Mouse (Mus musculus) cerebellum, postnatal 14 days (tissue): ENCODE measurements around the gene Garnl3.
"Not testable (repeated sequence)": the region's sequence is repeated elsewhere in the genome, so short reads cannot be mapped to it uniquely, and the experiment has no call there.

Experiments used
- DNase-seq, 2 experiments: peaks; one replicate each; pipeline ENCODE4 v3.0.0; 2021; ENCODE audit warnings: mixed read lengths in 2 of 2

The Garnl3 gene

GRCm38 (mm10) chr2:33154751-33155372 is 23.4 kb upstream of the Garnl3 start:
- peak; percentile 91 for DNase-seq

- DNase-seq: no peak
These were observed 15.5 kb upstream of the Garnl3 start for GRCm38 (mm10) chr2:33146994-33147393.

- peak; percentile 80 to 85 for DNase-seq
These were observed 11.8 kb upstream of the Garnl3 start for GRCm38 (mm10) chr2:33143292-33143691.

DNA sequence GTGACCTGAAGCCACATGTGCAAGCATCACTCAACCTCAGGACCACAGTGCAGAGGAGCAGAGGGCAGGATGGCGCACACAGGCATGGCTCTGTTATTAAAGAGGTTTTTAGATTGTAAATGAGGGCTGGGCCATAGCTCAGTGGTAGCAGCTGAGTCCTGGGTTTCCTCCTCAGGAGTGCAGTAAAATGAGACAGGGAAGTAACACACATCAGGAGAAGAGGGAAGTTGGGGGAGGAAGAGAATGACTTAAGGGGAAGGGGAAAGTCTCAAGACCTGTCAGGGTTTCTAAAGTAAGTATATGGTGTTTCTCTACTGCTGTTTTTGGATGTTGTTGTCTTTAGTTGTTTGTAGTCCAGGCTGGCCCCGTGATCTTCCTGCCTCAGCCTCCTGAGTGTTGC is 7.0 kb upstream of the Garnl3 start:
- DNase-seq: no peak

DNA sequence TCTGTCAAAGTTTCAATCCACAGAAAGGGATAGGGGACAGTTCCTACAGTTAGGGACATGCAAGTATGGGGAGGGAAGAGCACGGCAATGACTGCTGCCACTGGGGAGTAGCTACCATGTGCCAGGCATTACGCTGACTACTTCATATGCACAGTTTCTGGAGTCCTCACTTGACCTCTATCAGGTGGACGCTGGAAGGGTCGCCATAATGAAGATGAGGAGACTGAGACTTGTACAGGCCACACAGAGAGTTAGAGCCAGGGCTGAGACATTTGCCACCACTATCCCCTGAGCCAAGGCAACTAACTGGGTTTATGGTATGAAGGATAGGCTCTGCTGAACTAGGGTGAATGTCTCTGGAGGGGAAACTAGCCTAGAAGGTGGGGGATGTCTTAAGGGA is 6.3 kb upstream of the Garnl3 start:
- no peak for DNase-seq

- peak; percentile 39 to 75 for DNase-seq
These were observed 5.8 kb upstream of the Garnl3 start for GRCm38 (mm10) chr2:33137244-33137643.

- no peak for DNase-seq
These were observed 4.9 kb upstream of the Garnl3 start for GRCm38 (mm10) chr2:33136366-33136765.

DNA sequence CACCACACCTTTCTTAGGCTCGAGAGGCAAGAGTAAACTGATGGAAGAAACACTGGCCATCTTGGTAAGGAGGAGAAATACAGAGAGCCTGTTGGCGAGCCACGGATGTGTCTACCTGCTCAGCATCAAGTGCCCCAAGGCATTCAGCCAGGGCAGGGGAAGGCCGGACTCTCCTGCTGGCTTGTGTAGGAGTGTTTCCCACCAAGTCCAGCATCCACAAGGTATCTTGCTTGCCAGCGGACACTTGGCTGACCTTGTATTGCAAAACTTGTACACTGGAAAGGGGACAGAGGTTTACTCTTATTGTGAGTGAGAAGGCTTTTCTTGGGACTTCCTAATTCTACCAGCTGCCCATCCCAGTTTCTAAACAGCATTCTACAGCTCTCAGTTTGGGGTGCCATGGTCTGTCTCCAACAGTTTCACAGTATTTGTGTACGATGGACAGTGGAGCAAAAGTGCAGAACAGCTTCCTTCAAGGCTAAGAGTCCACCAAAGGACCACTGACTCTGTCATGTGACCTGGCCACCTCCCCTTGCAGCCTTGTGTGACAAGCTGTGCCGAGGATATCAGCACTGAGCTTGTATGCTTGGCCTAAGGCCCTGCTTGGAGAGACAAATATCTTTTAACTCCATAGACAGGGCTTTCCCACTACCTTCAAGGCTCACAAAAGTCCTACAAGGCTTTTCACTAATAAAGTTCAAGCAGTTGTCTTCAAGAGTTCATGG is 3.5 kb upstream of the Garnl3 start:
- no peak for DNase-seq

DNA sequence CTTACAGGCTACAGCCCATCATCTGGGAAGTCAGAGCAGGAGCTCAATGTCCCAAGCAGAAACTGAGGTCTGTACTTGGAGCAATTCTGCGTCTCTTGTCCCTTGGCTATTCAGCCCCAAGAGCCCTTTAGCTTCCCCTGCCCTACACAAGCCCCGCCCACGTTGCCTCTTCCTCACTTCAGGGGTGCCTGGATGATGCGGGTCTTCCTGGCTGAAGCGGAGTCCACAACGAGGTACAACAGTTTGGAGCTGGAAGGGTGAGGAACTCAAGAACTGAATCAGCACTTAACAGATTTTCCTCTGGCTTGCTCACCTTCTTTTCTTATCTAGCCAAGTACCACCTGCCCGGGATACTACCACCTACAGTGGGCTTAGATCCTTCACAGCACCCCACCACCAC is 852 bp upstream of the Garnl3 start:
- peak; percentile 29 to 42 for DNase-seq

- peak; percentile 98 to 99 for DNase-seq
These were observed 649 bp downstream of the Garnl3 start for GRCm38 (mm10) chr2:33130526-33131483.

GRCm38 (mm10) chr2:33130141-33130525 is 1.3 kb downstream of the Garnl3 start:
- peak in 1 of 2 experiments; percentile 84 for DNase-seq

DNA sequence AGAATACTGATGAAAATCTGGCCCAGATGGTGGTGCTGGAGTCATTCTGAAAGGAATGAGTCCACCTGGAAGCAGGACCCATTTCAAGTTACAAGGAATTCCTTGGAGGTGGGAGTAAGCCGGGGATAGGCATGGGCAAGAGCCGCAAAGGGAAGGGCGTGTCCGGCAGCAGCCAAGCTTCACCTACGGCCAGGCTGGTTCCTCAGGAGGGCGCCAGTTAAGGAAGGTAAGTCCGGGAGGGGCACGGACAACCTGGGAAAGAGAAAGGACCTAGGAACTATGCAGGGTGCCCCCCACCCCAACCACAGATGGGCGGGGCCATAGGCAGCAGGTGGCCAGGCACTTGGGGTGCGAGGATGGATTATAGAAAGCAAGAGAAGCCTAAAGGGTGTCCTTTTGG is 1.8 kb downstream of the Garnl3 start:
- DNase-seq: peak; percentile 57 to 58

GRCm38 (mm10) chr2:33129005-33129404 is 2.4 kb downstream of the Garnl3 start:
- peak in 1 of 2 experiments; percentile 44 for DNase-seq

DNA sequence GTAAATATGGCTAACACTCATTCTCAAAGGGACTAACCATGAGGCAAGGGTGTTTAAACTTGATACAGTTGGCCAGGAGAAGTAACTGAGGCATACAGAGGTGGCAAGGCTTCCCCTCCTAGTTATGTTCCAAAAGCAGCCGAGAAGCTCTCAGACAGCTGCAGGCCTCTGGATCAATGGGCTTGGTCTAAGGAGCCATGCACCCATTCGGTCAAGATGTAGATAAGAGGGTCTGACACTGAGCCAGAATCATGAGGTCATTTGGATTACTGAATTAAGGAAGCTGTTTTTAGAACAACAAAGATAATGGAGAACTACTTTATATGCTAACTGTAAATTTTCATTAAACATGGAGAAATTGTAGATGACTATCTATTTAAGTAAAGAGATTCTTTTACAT is 4.2 kb downstream of the Garnl3 start:
- no peak for DNase-seq

DNA sequence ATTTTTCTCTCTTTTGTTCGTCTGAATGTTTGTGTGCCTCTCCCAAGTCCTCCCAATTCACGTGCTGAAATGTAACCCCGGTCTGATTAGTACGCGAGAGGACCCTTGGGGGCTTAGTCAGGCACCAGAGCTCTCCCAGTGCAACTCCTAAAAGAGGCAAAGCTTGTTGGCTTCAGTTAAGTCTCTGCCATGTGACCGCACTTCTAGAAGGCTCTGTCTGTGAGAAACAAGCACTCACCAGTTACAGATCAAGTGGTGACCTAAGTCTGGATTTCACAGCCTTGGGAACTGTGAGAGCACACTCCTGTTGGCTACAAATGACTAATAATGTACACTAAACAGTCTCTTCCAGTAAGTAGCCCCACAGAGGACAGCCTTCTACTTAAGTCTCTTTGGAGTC is 8.6 kb downstream of the Garnl3 start:
- DNase-seq: no peak

GRCm38 (mm10) chr2:33100536-33100935 is 30.9 kb downstream of the Garnl3 start:
- DNase-seq: peak; percentile 65 to 82

- DNase-seq: not testable (repeated sequence)
These were observed 34.1 kb downstream of the Garnl3 start for GRCm38 (mm10) chr2:33097326-33097725.

GRCm38 (mm10) chr2:33095221-33095671 is 36.2 kb downstream of the Garnl3 start:
- no peak for DNase-seq

DNA sequence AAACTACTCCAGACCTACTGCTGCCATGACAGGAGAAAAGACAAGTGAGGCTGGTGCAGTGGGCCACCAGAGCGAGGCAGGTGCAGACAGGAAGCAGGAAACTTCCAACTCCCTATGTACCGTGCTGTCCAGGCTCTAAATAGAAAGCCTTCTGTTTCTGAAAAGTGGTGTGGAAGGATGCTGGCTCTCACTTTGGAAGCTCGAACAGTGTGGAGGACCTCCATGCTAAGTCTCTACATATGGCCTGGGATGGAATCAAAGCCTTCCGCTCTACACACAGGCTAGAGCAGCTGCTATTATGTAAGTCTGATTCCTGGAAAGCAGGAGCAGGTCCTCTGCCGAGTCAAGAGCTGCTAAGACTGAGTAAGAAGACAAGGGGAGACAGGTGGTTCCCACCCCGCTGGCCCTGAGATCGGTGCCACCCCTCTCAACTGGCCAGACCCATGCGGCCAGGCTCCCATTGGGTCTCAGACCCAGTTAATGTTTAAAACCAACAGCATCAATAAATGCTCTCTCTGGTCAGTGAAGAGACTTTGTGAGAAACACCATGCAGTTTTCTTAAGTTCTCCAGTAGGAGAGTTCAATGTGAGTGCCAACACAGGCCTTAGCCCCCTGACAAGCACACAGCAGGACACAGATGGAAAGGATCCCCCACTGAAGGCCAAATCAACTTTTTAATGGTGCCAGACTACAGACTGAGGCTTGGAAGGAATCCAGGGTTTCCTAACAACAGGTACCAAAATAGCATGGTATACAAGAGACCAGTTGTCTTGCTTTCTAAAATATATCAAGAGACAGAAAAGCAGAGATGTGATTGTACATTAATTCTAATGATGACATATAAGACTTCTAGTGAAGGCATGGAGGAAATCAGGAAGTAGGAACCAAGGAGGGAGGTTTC is 40.6 kb downstream of the Garnl3 start:
- DNase-seq: peak in 1 of 2 experiments; percentile 63

DNA sequence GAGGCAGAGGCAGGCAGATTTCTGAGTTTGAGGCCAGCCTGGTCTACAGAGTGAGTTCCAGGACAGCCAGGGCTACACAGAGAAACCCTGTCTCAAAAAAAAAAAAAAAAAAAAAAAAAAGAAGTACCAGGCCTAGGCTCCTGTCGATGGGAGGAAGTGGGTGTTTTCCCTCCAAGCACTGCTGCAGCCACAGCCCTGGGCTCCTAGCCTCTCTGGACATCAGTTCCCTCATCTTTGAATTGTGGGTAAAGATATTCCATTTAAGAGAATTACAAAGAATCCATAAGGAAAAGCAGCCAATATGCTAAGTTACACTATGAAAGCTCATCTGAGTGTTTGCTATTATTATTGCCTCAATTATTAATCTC is 41.4 kb downstream of the Garnl3 start:
- DNase-seq: not testable (repeated sequence)

- peak; percentile 42 to 71 for DNase-seq
These were observed 42.0 kb downstream of the Garnl3 start for GRCm38 (mm10) chr2:33089356-33090032.
